Mouse (Mus musculus): ENCODE results near the gene Ube2i.
"Not testable (repeated sequence)": the region's sequence is repeated elsewhere in the genome, so short reads cannot be mapped to it uniquely, and the experiment has no call there.

Gene Ube2i

DNA sequence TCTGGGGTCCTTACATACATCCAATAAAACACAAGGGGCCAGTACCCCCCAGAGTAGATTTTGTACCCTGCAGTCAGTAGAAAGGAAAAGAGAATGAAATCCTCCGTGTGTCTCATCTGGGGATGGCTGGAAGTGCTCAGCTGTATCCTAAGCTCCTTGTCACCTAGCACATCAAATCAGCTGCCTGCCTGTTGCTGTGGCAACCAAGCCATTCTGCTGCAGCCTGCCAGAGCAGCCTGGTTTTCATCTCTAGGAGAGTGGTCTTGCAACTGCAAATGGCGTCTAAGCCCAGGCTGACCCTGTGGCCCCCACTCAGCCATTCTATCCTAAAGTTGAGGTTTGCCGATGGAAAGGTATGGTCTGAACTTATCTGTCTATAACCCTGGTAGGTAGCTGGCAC is 21.8 kb downstream of the Ube2i start:
- no peak for DNase-seq

DNA sequence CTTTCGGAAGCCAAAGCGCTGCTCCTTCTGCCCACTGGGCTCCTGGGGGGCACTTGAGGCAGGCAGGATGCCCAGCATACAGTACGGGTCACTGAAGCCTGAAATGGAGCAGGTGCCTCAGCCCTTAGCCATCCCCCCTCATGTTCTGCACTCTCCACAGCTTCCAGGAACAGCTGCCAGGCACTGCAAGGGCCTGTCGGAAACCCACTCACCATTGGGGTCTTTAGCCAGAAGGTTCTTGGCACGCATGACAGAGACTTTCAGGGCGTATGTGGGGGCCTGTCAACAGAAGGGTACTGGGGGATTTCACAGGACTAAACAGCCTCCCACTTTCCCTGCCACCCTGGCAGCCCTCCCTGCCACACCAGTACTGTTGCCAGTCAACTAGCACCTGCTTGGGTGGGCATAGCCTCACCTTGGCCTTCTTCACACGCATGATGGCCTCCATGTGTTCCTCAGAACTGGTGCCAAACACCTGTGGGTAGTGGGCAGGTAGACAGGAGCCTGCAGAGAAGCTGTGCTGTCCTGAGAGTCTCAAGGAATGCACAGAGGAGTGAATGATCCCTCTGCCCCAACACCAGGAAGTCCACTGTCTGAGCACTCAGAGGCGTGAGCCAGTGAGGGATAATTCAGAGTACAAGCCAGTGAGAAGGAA is 24.1 kb downstream of the Ube2i start:
- DNase-seq = no peak

DNA sequence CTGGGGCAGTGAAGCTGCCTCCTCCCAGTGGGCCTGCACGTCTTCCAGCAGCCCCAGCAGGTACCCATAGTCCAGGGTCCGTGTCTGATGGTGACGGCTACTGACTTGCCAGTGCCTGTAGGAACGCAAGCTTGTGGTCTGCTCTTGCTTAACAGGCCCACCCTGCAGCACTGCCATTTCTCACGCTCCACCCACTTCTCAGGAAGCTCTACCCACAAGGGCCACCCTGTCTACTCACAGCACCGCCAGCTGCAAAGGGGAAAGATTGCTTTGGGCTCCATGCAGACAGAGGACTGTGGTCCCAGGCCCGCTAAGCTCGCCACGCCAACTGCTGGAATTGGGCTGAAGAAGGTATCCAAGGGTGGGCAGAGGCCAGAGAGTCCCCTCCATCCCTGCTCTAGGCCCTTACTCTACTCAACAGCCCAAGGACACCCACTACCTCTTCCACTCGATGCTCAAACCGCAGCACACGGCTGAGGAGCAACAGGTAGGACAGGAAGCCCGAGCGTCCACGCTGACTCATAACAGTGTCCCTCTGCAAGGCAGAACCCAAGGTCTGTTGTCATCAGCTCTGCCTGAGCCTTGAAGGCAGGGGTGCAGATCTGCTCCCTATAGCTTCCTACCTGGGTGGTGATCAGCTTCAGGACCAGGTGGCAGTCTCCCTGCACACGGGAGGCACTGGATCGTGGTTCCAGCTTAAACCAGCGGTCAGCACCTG is 26.2 kb downstream of the Ube2i start:
- DNase-seq = no peak

DNA sequence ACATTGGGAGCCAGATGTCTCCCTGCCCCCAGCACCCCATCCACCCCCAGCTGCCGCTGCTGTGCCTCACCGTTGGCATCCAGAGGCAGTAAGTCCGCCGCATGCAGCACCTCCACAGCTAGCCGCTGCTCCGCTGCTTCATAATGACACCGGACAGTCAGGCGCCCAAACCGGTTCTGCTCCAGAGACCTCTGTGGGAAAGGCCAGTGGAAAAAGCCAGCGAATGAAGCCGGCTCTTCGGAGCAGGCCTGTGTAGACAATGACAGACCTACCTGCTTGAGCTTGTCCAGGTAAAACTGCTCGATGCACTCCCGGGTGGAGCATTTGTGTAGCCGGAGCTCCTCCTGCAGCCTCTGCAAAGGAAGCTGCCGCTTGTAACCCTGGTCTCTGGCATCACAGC is 30.2 kb downstream of the Ube2i start:
- DNase-seq = no peak

DNA sequence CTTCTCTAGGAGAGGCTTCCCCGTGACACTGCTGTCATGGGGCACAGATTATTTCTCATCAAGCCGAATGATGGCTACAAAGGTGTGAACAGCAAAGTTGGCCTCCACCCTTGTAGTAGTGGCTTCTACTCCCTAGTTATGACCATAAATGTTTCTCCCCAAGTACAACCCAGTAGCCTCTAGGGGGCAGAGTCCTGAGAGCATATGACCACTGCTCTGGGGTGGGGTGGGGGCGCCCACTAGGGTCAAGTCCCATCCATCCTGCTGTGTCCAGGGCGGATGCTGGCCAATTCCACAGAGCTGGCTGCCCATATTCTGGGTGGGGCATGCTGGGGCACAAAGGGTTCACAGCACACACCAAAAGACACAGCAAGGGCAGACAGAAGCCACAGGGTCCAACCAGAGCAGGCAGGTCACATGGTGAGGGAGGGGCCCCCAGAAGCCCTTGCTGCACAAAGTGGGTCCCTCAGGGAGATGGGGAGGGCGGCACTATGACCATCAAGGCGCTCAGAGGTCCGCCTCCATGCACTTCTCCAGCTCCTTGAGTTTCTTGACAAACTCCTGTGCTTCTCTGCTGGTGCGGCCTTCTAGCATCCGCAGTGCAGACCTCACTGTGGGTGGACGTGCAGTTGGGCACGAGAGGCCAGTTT is 31.2 kb downstream of the Ube2i start:
- peak; percentile 36 for DNase-seq

DNA sequence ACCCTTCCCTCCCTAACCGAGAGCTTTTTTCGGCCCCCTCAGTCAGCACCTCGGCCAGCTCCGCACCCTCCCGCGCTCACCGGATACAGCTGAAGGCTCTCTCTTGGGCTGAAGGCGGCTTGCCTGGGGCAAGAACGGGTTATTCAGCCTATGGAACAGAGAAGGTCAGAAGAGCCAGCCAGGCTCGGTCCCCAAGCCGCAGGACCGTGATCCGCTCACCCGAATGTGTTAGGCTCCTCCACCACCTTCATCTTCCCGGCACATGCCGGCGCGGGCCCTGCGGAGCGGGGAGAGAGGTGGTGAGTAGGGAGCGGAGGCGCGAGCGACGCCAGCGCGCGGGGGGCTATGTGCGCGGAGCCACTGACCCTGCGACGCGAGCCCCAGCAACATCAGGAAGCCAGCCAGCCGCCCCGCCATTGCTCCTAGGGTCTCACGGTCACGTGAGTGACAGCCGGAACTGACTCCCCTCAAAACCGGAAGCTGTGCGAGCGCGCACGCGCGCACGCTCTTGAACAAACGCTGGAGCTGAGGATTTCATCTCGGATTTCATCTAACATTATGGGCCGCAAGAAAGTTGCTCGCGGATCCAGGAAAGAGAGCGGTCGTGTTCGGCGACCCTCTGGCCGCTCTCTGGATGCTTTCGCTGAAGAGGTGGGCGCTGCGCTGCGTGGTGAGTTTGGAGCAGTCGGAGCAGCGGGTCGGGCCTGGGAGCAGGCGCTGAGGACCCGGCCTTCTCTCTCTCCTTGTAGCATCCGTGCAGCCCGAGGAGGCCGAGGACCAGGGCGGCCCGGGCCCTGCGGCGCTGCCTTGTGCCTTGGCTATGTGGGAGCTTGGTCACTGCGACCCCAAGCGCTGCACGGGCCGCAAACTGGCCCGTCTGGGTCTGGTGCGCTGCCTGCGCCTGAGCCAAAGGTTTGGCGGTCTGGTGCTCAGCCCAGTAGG is 34.5 kb downstream of the Ube2i start, which contains the start of the genes Gnptg and Tsr3:
Gene Gnptg (minus strand): TSS at position 430 of the 942 bp plus-strand sequence.
Gene Tsr3 (plus strand): TSS at position 476 of the 942 bp plus-strand sequence.
- peak; percentile 92 for DNase-seq

DNA sequence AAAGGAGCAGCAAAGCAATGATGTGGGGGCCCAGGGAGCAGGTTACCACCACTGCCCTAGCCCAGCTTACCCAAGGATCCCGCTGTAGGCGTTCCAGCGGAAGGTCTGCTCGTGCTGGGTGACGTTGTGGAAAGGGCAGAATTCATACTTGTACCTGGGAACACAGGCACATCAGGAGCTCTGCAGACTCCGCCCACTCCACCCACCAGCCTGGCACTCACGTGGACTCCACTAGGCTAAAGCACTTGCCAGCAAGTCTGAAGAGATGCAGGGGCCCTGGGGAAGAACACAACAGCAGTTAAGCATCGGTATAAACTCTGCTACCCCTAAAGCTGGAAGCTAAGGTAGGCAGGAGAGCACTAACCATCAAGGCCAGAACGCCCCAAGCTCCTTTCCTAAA is 38.8 kb downstream of the Ube2i start:
- no peak for DNase-seq

DNA sequence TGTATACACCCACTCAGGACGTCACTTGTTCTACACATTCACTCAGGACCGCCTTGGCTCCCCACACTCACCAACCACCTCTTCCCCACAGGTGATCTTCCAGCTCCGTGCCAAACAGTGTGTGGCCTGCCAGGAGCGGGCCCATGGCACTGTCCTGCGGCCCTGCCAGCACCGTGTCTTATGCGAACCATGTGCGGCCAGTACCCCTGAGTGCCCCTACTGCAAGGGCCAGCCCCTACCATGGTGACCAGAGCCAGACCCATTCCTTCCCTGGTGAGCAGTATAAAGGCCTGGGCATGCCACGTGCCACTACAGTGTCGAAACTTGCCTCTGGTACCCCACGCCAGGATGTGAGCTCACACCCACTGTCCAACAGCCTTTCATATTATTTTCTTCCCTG is 42.8 kb downstream of the Ube2i start:
- DNase-seq = not testable (repeated sequence)

DNA sequence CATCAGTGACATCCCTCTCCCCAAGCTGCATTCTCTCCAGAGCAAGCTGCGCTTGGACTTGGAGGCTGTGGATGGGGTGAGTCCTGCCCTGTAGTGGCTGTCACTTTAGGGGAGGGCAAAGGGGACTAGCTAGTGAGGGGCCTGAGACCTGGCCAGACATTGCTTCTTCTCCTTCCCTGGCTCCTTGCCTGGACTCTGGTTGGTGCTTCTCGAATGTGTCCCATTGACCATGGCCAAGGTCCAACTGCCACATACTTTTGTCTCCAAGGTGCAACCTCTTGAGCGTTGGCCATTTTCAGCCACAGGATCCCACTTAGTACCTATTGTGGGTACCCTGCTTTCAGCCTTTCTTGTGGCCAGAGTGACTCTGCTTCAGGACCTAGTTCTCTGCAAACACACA is 43.7 kb downstream of the Ube2i start:
- no peak for DNase-seq

DNA sequence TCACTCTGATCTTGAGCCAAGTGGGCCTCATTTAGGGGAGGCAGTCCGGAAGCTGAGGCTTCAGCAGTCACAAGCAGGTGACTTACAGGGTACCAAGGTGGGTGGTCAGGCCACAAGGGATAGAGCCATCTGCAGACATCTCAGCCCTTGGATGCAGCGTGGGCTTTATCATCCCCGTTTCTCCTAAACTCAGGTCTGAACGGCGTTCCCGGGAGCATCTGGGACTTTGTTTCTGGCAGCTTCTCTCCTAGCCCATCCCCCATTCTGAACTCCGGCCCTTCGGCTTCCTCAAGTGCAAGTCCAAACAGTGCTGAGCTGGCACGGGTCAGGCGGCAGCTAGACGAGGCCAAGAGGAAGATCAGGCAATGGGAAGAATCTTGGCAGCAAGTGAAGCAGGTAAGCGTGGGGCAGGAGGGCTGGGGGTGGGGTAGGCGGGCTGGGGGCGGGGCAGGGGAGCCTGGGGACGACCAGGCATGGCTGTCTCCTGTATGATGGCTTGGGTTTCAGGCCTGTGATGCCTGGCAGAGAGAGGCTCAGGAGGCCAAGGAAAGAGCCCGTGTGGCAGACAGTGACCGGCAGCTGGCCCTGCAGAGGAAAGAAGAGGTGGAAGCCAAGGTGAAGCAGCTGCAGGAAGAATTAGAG is 44.3 kb downstream of the Ube2i start:
- DNase-seq = not testable (repeated sequence)

DNA sequence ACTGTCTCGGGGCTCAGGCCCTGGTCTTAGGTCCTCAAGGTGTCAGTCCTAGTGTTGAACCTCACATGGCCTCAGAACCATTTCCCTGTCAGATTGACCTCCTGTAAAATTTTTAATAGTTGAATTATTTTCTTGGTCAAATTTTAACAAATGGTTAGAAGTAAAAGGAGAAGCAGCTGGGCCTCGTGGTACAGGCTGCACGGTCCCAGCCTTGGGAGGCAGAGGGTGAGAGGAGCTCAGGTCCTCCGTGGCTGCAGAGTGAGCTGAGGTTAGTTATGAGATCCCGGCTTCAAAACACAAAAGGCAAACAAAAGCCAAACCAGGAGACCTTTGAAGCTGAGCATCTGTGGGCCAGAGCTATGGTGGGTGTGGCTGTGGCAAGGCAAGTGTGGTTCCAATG is 46.4 kb downstream of the Ube2i start:
- no peak for DNase-seq

DNA sequence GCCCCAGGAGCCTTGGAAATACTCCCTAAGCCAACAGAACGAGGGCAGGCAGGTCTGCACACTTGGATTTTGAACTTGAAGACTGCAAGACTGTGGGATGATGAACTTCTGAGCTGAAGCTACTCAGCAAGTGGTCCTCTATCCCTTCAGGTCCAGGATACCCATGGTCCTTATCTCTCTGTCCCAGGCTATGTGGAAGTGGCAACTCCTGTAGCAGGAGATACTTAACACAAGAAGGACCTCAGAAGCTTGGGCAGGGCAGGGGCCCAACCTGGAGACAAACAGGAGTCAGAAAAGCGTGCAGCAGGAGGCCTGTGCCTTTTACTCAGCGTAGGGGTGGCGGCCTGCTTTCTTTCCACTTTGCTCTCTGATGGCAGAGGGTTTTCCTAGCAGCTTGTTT is 48.8 kb downstream of the Ube2i start:
- no peak for DNase-seq

DNA sequence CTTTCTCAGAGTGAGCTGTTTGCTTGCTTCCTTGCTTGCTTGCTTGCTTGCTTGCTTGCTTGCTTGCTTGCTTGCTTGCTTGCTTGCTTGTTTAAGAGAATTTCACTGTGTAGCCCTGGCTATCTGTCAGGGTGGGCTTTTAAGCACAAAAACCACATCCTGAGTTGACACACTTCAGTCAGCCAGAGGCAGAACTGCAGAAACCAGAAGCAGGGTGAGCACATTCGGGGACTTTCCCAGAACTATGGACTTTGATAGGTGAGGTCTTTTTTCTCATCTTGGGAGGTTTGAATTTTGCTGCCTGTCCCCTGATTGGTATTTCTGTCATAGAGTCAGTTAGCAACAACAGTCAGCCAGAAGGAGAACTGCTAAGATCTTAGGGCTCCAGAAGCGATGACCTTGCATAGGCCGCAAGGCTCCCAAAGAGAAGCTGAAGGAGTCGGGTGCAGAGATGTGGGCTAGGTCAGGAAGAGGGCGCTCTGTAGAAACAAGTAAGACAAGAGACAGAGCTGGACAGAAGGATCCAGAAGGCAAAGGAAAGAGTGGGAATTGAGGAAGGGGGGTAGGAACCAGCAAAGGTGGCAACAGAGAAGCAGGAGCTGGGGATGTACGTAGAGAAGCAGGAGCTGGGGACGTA is 49.7 kb downstream of the Ube2i start:
- DNase-seq = no peak

DNA sequence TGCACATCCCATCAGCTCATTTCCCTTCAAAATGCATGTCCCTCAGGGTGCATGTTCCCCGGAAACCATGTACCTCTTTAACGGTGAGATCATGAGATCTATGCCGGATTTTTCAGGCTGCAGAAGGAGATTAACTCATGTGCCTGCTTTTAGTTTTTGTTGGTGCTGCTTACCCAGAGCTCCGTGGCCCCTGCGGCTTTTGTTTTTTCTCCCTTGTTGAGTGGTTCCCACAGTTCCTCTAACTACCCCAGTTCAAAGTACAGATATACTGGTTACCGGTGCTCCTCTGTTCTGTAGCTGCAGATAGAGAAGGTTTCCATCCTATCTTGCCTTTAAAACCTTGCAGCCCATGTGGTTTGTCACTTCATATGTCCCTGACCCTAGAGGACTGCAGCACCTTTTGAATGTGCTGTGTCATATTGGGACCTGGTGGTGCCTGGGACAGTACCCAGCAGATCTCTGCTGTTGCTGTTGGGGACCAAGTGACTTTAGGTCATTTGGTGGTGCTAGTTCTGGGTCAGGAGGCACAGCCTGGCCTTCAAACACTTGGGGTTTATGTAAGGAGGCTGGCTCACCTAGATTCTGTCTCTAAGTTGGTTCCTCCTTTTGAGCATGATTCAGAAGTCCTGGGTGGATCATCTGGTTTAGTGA is 51.3 kb downstream of the Ube2i start:
- DNase-seq = no peak

DNA sequence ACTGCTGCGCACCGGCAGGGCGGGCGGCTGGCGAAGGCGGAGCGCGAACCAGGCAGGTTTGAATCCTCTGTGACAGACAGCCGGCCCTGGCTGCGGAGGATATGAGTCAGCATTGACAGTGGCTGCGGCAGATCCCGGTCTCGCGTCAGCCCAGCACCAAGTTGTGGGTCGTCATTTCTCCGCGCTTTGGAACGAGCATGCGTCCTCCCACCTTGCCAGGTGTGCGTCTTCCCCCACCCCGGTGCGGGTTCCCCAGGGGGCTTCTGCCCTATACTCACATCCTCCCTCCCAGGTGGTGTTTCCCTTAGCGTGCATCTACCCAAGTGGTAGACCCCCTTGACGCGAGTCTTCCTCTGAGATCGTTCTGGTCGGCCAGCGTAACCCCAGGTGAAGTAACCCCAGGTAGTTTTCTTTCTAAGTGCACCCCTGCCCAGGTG is 51.9 kb downstream of the Ube2i start:
- DNase-seq = not testable (repeated sequence)

DNA sequence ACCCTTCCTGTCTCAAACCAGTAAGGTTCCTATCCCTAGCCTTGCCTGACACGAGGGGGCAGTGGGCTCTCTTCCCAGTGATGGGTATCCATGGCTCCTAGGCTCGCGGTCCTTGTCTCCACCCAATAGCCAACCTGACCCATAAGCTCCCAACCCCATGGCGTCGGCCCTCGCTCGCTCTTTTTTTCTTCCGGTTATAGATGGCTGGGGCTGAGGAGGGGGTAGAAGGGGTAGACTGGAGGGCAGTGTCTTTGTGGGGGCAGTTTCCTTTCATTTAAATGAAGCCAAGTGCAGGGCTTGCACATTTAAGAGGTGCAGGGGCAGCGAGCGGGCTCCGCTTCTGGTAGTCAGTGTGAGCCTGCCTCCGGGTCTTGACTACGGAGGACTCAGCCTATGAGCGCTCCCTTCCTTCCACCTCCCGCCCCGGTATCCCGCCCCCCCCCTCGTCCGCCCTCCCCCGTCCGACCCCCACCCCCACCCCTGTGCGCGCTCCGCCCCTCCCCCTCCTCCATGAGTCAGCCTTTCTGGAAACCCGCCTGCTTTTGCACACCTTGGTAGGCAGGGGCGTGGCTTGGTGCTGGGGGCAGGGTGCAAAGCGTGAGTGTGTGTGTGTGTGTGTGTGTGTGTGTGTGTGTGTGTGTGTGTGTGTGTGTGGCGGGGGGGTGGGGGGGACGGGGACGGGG is 52.5 kb downstream of the Ube2i start:
- peak; percentile 64 for DNase-seq

DNA sequence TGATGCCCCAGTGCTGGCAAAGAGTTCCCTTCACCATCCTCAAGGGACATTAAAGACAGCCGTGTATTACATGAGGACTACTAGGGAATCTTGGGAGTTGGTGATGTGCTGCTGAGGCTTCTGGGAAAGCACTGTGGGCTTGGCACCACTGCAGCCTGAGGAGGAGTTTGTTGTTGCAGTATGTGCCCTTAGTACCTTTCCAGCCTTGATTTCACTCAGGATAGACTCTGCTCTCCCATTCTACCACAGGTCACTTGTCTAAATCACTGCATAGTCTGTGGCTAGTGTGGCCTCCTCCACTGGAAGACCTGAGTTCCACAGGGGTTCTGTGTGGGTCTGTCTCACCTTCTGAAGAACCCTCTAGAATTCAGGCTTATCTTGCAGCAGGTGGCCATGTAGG is 53.7 kb downstream of the Ube2i start:
- DNase-seq = no peak

DNA sequence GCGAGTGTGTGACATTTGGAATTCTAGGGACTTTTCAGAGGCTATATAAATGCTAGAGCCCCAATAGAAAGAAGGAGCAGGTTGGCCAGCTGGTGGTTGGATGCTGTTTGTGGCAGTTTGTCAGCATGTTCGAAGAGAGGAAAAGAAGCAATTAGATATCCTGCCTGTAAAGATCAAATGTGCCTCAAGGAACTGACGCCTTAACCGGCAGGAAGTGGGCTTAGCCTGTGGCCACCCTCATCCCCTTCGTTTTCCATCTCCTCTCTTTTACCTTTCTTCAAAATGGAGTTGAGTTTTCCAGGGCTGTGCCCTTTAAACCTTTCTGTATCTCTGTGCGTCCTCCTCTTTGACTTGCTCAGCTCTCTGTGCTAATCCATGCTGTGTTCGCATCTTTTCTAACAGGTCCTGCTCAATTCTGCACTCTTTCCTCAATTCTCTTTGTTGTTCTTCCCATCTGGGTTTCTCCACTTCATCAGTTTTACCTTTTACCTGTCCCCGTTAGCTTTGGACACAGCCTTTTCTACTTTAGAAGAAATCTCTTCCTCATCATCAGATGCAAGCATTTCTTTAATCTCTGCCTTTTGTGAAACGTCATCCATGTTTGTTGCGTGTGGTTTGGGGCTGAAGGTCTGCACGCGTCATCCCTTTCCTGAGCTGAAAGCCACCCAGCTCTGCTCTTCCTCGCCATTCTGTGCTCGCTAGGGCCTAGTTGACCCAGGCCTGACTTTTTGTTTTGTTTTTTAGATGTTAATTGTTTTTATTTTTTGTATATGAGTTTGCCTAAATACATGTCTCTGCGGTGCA is 54.7 kb downstream of the Ube2i start:
- no peak for DNase-seq

DNA sequence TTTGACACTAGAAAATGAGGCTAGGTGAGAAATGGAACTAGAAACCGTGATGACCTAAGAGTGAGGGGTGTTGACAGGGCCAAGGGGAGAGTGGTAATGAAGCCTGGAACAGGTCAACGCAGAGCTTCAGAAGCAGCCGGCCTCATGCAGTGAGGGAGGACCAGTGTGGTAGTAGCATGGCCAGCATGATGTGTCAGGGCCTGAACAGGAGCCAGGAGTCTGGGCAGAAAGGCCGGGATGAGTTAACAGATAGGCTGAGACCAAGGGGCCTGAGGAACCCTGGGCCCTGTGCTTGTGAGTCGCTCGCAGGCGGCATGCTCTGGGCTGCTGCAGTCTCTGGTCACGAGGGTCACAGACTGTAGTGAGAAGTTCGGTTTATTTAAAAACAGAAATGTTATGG is 55.5 kb downstream of the Ube2i start:
- DNase-seq = no peak

DNA sequence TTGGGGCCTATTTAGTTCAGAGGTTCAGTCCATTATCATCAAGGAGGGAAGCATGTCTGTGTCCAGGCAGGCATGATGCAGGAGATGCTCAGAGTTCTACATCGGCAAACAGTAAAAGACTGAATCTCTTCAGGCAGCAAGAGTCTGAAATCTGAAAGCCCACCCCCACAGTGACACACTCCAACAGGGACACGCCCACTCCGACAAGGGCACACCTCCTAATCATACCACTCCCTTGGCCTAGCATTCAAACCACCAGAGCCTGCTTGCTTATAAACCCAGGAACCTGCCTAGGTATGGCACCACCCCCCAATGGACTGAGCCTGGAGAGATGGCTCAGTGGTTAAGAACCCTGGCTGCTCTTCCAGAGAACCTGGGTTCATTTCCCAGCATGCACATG is 59.0 kb downstream of the Ube2i start:
- no peak for DNase-seq
